ENCODE assay signal across 8 mouse cellular contexts in the genomic region with DNA sequence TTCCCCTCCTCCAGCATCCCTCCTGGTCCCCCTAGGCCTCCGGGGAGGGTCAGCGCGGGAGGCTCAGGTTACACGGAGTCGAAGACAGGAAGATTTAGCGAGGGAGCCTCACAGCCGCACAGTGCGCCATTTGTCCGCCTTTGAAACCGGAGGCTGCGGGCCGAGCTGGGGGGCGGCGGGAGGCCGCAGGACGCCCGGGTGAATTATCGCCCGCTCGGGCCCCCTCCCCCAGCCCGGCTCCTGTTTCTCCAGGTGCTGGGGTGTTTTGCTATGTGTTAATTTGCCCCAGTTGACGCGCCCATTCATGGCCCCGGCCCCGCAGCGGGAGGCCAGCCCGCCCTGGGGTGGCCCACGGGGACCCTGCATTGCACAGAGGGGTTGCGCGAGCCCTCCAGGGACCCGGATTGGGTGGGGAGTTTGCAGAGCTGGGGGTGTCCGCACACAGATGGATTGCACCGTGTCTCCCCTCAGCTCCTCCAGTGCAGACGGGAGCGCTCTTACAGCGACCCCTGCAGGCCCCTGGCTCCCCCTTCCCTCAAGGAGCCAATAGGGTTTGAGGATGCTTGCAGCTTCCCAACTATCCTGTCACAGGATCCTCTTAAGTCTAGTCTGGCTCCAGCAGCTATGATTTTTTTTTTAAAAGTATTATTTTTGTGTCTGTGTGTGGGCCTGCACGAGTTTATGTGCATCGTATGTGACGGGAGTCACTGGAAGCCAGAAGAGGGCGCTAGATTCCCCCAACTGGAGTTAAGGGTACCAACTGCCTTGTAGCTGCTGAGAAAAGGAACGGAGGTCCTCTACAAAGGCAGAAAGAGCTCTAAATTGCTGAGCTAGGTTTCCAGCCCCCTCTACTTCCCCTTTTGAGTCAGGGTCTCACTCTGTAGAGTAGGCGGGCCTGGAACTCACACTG. TPM values are rescaled to one million over a fixed set of nuclear protein-coding genes. Genes with fewer than 3 reads are reported as not detected.
DNase-seq lines count a peak whose midpoint lies in the region; ATAC-seq and TF ChIP-seq lines count a peak whose summit lies in the region.

No protein-coding gene starts in this region.

- H3K36me3 ChIP-seq in embryonic facial prominence, embryonic 14.5 days (ENCODE audit: control insufficient read depth, insufficient read depth, low read length), result no peaks in the 10 kb centered on the region
- no peaks in the 10 kb centered on the region for H3K36me3 ChIP-seq in hindbrain, embryonic 14.5 days (replicated peaks; ENCODE audit: control insufficient read depth, insufficient read depth)
- H3K36me3 ChIP-seq in lung, embryonic 16.5 days (ENCODE audit: control insufficient read depth, insufficient read depth, low read length), result no peaks in the 10 kb centered on the region
- no peaks in the 10 kb centered on the region for H3K36me3 ChIP-seq in stomach, embryonic 16.5 days (ENCODE audit: control insufficient read depth, insufficient read depth, low read length)

- intact Hi-C loops in left cerebral cortex, adult 2 months (cut with DNase I), result no loop called here
- intact Hi-C loops in left cerebral cortex, postnatal 36 days (cut with DNase I), result no loop called here

- no peak overlapping the region for H3K27ac ChIP-seq in left cerebral cortex, adult 2 months
- peak overlapping the region; percentile 6 for H3K27ac ChIP-seq in embryonic facial prominence, embryonic 14.5 days (replicated peaks; ENCODE audit: low read depth, low read length)
- no peak overlapping the region for H3K27ac ChIP-seq in hindbrain, embryonic 14.5 days
- H3K27ac ChIP-seq in lung, embryonic 16.5 days (ENCODE audit: low read length), result no peak overlapping the region
- H3K27ac ChIP-seq in stomach, embryonic 16.5 days (ENCODE audit: low read length), result no peak overlapping the region; the same call in 1 of the 2 replicates

- H3K27me3 ChIP-seq in embryonic facial prominence, embryonic 14.5 days (replicated peaks; ENCODE audit: control insufficient read depth, insufficient read depth, low read length), result peaks cover 4% of the 10 kb centered on the region; the same call in 1 of the 2 replicates
- peaks cover 21% of the 10 kb centered on the region; the same call in 1 of the 2 replicates for H3K27me3 ChIP-seq in hindbrain, embryonic 14.5 days (ENCODE audit: control insufficient read depth, insufficient read depth, low read length)
- H3K27me3 ChIP-seq in lung, embryonic 16.5 days (ENCODE audit: control insufficient read depth, insufficient read depth, low read depth, low read length), result no peaks in the 10 kb centered on the region
- H3K27me3 ChIP-seq in stomach, embryonic 16.5 days (ENCODE audit: control insufficient read depth, insufficient read depth, low read length), result no peaks in the 10 kb centered on the region; the same call in none of the 2 replicates

- H3K9ac ChIP-seq in embryonic facial prominence, embryonic 14.5 days (ENCODE audit: low read depth, low read length), result peak overlapping the region; percentile 56
- H3K9ac ChIP-seq in hindbrain, embryonic 14.5 days, result peak overlapping the region; percentile 62
- H3K9ac ChIP-seq in lung, embryonic 16.5 days (ENCODE audit: low read length), result peak overlapping the region; percentile 73
- H3K9ac ChIP-seq in stomach, embryonic 16.5 days (ENCODE audit: low read length), result peak overlapping the region; percentile 79

- peak overlapping the region; percentile 82 for H3K4me2 ChIP-seq in embryonic facial prominence, embryonic 14.5 days (ENCODE audit: low read depth, low read length)
- H3K4me2 ChIP-seq in hindbrain, embryonic 14.5 days (replicated peaks), result peak overlapping the region; percentile 60
- H3K4me2 ChIP-seq in lung, embryonic 16.5 days (ENCODE audit: low read depth, low read length), result peak overlapping the region; percentile 91
- peak overlapping the region; percentile 83 for H3K4me2 ChIP-seq in stomach, embryonic 16.5 days (ENCODE audit: low read depth, low read length)

- no peak for DNase-seq in left cerebral cortex, adult 2 months (ENCODE audit: extremely low spot score in 1 of 2, low spot score in 2 of 2)
- no peak for DNase-seq in left cerebral cortex, adult 8-10 months (ENCODE audit: low spot score in 2 of 2)
- DNase-seq in embryonic facial prominence, embryonic 14.5 days (ENCODE audit: low spot score), result peak; percentile 88
- DNase-seq in hindbrain, embryonic 14.5 days (ENCODE audit: low spot score), result peak; percentile 62
- DNase-seq in left cerebral cortex, postnatal 36 days (ENCODE audit: low spot score in 2 of 2), result no peak
- no peak for DNase-seq in left cerebral cortex, adult 9 months (ENCODE audit: low spot score in 2 of 2)

- H3K4me1 ChIP-seq in embryonic facial prominence, embryonic 14.5 days (ENCODE audit: control insufficient read depth, insufficient read depth, low read length), result peaks cover 36% of the 10 kb centered on the region
- peaks cover 20% of the 10 kb centered on the region for H3K4me1 ChIP-seq in hindbrain, embryonic 14.5 days (replicated peaks; ENCODE audit: control insufficient read depth, insufficient read depth, low read length)
- peaks cover 41% of the 10 kb centered on the region for H3K4me1 ChIP-seq in lung, embryonic 16.5 days (replicated peaks; ENCODE audit: control insufficient read depth, insufficient read depth, low read length)
- H3K4me1 ChIP-seq in stomach, embryonic 16.5 days (ENCODE audit: control insufficient read depth, insufficient read depth, low read length), result peaks cover 38% of the 10 kb centered on the region

- WGBS in embryonic facial prominence, embryonic 14.5 days, result 9% methylated on average over 24 of the region's 42 CpGs
- 5% methylated on average over 42 of the region's 42 CpGs for WGBS in hindbrain, embryonic 14.5 days
- WGBS in lung, embryonic 16.5 days, result 8% methylated on average over 42 of the region's 42 CpGs
- WGBS in stomach, embryonic 16.5 days, result 8% methylated on average over 42 of the region's 42 CpGs

- TF ChIP-seq CTCF in left cerebral cortex, adult 2 months (IDR thresholded peaks at IDR 0.05), result peak; percentile 11

- H3K9me3 ChIP-seq in embryonic facial prominence, embryonic 14.5 days (ENCODE audit: control insufficient read depth, low read length), result no peaks in the 10 kb centered on the region
- H3K9me3 ChIP-seq in hindbrain, embryonic 14.5 days (ENCODE audit: control insufficient read depth, low read length), result no peaks in the 10 kb centered on the region
- H3K9me3 ChIP-seq in lung, embryonic 16.5 days (ENCODE audit: control insufficient read depth, low read length), result no peaks in the 10 kb centered on the region
- no peaks in the 10 kb centered on the region for H3K9me3 ChIP-seq in stomach, embryonic 16.5 days (replicated peaks; ENCODE audit: control insufficient read depth, low read length)

- H3K4me3 ChIP-seq in left cerebral cortex, adult 2 months, result 0 out of 2 replicates have a peak overlapping the region, but pooled peaks have one; percentile 24
- peak overlapping the region; percentile 35 for H3K4me3 ChIP-seq in embryonic facial prominence, embryonic 14.5 days (ENCODE audit: low read depth, low read length)
- peak overlapping the region; percentile 23 for H3K4me3 ChIP-seq in hindbrain, embryonic 14.5 days (replicated peaks; ENCODE audit: low read length)
- H3K4me3 ChIP-seq in lung, embryonic 16.5 days (ENCODE audit: low read length), result peak overlapping the region; percentile 47
- peak overlapping the region; percentile 42 for H3K4me3 ChIP-seq in stomach, embryonic 16.5 days (replicated peaks; ENCODE audit: low read length)

- ATAC-seq in embryonic facial prominence, embryonic 14.5 days (ENCODE audit: low read depth), result peak; percentile 90
- ATAC-seq in hindbrain, embryonic 14.5 days (ENCODE audit: low FRiP score), result peak; percentile 49; the same call in 1 of the 2 replicates
- peak; percentile 37; the same call in 1 of the 2 replicates for ATAC-seq in lung, embryonic 16.5 days (ENCODE audit: low read depth)
- ATAC-seq in stomach, embryonic 16.5 days (ENCODE audit: insufficient read depth, low FRiP score), result peak; percentile 38; the same call in 1 of the 2 replicates

RNA-seq across cellular contexts. Expression of a gene that starts 6.3 kb away (rescaled TPM):
- not detected for total RNA-seq in left cerebral cortex, adult 2 months (2021)
- total RNA-seq in left cerebral cortex, adult 8-10 months (2022), result not detected
- polyA plus RNA-seq in embryonic facial prominence, embryonic 14.5 days (2014; fragmentation: Nextera tagmentation; extraction: Ambion mirVana), result not detected in 2 replicates
- polyA plus RNA-seq in hindbrain, embryonic 14.5 days (2014; fragmentation: Nextera tagmentation; extraction: Ambion mirVana), result not detected in 2 replicates
- not detected in 2 replicates for polyA plus RNA-seq in lung, embryonic 16.5 days (2015; fragmentation: Nextera tagmentation; extraction: Ambion mirVana)
- polyA plus RNA-seq in stomach, embryonic 16.5 days (2015; fragmentation: Nextera tagmentation; extraction: Ambion mirVana), result not detected in 2 replicates
- not detected for total RNA-seq in left cerebral cortex, postnatal 36 days (2021)

RNA-seq across cellular contexts. Expression of a gene that starts 57.3 kb away (rescaled TPM):
- total RNA-seq in left cerebral cortex, adult 2 months (2021), result not detected
- not detected for total RNA-seq in left cerebral cortex, adult 8-10 months (2022)
- not detected in 2 replicates for polyA plus RNA-seq in embryonic facial prominence, embryonic 14.5 days (2014; fragmentation: Nextera tagmentation; extraction: Ambion mirVana)
- polyA plus RNA-seq in hindbrain, embryonic 14.5 days (2014; fragmentation: Nextera tagmentation; extraction: Ambion mirVana), result 0.18 TPM in 1 of 2 replicates, not detected in the other
- polyA plus RNA-seq in lung, embryonic 16.5 days (2015; fragmentation: Nextera tagmentation; extraction: Ambion mirVana), result not detected in 2 replicates
- polyA plus RNA-seq in stomach, embryonic 16.5 days (2015; fragmentation: Nextera tagmentation; extraction: Ambion mirVana), result not detected in 2 replicates
- total RNA-seq in left cerebral cortex, postnatal 36 days (2021), result not detected

Comparison
In these comparisons a context has a peak if more than half of its experiments do, and no peak if none do; other contexts are left out.
1. DNase-seq: peak in embryonic facial prominence, embryonic 14.5 days (single experiment) and hindbrain, embryonic 14.5 days (single experiment); none in left cerebral cortex, adult 2 months (0 of 2), left cerebral cortex, adult 8-10 months (0 of 2), left cerebral cortex, postnatal 36 days (0 of 2) and left cerebral cortex, adult 9 months (0 of 2).
2. ATAC-seq: peak in every context shown above with its lines; median percentile 90 in embryonic facial prominence, embryonic 14.5 days; 49 in hindbrain, embryonic 14.5 days; 38 in stomach, embryonic 16.5 days; 37 in lung, embryonic 16.5 days.
3. Peak in every context shown above with its lines, with median percentiles within 50 percentile points of each other: H3K4me3 ChIP-seq, H3K4me2 ChIP-seq and H3K9ac ChIP-seq.